Mouse (Mus musculus): Measurements from ENCODE around the gene Etl4. TPM values are rescaled to one million over a fixed set of nuclear protein-coding genes. Genes with fewer than 3 reads are reported as not detected.
A peak's percentile ranks its signal among the peaks of the same experiment; 100 is the strongest.

Etl4 gene
- total and polyA plus RNA-seq, 2 experiments = 3.5 to 5.5 TPM

GRCm38 (mm10) chr2:20510061-20510460, 600.5 kb downstream of the Etl4 start:
- 91% methylated on average over 2 of the region's 2 CpGs for WGBS
- DNase-seq (ENCODE audit: extremely low read depth, low read depth, low spot score) = no peak
- H3K4me1 ChIP-seq (ENCODE audit: control insufficient read depth, insufficient read depth, low read length) = no peaks in the 10 kb centered on the region
- no peak overlapping the region for H3K4me3 ChIP-seq (ENCODE audit: insufficient read depth, low read depth, low read length)
- H3K27me3 ChIP-seq (ENCODE audit: control insufficient read depth, insufficient read depth, low read length) = no peaks in the 10 kb centered on the region
- no peak overlapping the region for H3K9ac ChIP-seq (ENCODE audit: low read depth, low read length)
- no peaks in the 10 kb centered on the region for H3K36me3 ChIP-seq (ENCODE audit: control insufficient read depth, insufficient read depth, low read length)
- H3K27ac ChIP-seq (replicated peaks; ENCODE audit: insufficient read depth, low read depth, low read length) = no peak overlapping the region
- TF ChIP-seq CTCF (IDR thresholded peaks at IDR 0.05; ENCODE audit: low read depth, low read length) = no peak
- TF ChIP-seq POLR2A (IDR thresholded peaks at IDR 0.05; ENCODE audit: extremely low read depth, insufficient read depth, low read length) = no peak
- H3K79me2 ChIP-seq (ENCODE audit: control insufficient read depth, insufficient read depth, low read length) = no peaks in the 10 kb centered on the region

- no peak for DNase-seq (ENCODE audit: extremely low read depth, low read depth, low spot score)
- no peak overlapping the region for H3K9ac ChIP-seq (ENCODE audit: low read depth, low read length)
- 95% methylated on average over 8 of the region's 8 CpGs for WGBS
- H3K4me1 ChIP-seq (ENCODE audit: control insufficient read depth, insufficient read depth, low read length) = peaks cover 10% of the 10 kb centered on the region
- H3K4me3 ChIP-seq (ENCODE audit: insufficient read depth, low read depth, low read length) = no peak overlapping the region
- H3K36me3 ChIP-seq (ENCODE audit: control insufficient read depth, insufficient read depth, low read length) = no peaks in the 10 kb centered on the region
- H3K79me2 ChIP-seq (ENCODE audit: control insufficient read depth, insufficient read depth, low read length) = no peaks in the 10 kb centered on the region
- no peaks in the 10 kb centered on the region for H3K27me3 ChIP-seq (ENCODE audit: control insufficient read depth, insufficient read depth, low read length)
- H3K27ac ChIP-seq (replicated peaks; ENCODE audit: insufficient read depth, low read depth, low read length) = no peak overlapping the region
- TF ChIP-seq CTCF (IDR thresholded peaks at IDR 0.05; ENCODE audit: low read depth, low read length) (no peak), POLR2A (IDR thresholded peaks at IDR 0.05; ENCODE audit: extremely low read depth, insufficient read depth, low read length) (no peak)
Observed at GRCm38 (mm10) chr2:20516270-20516865, 606.8 kb downstream of the Etl4 start.

GRCm38 (mm10) chr2:20517853-20518252, 608.3 kb downstream of the Etl4 start:
- Histone ChIP-seq H3K36me3 (ENCODE audit: control insufficient read depth, insufficient read depth, low read length) (no peaks in the 10 kb centered on the region), H3K79me2 (ENCODE audit: control insufficient read depth, insufficient read depth, low read length) (0 out of 2 replicates have a peak, but pooled peaks cover 4% of the 10 kb centered on the region), H3K9ac (ENCODE audit: low read depth, low read length) (no peak overlapping the region), H3K27me3 (ENCODE audit: control insufficient read depth, insufficient read depth, low read length) (no peaks in the 10 kb centered on the region), H3K4me3 (ENCODE audit: insufficient read depth, low read depth, low read length) (no peak overlapping the region), H3K4me1 (ENCODE audit: control insufficient read depth, insufficient read depth, low read length) (peaks cover 10% of the 10 kb centered on the region), H3K27ac (replicated peaks; ENCODE audit: insufficient read depth, low read depth, low read length) (no peak overlapping the region)
- DNase-seq (ENCODE audit: extremely low read depth, low read depth, low spot score) = peak; percentile 39
- TF ChIP-seq POLR2A (IDR thresholded peaks at IDR 0.05; ENCODE audit: extremely low read depth, insufficient read depth, low read length) (no peak), CTCF (IDR thresholded peaks at IDR 0.05; ENCODE audit: low read depth, low read length) (no peak)
- 61% methylated on average over 2 of the region's 2 CpGs for WGBS

- H3K27ac ChIP-seq (replicated peaks; ENCODE audit: insufficient read depth, low read depth, low read length) = no peak overlapping the region
- H3K4me3 ChIP-seq (ENCODE audit: insufficient read depth, low read depth, low read length) = no peak overlapping the region
- no peaks in the 10 kb centered on the region for H3K36me3 ChIP-seq (ENCODE audit: control insufficient read depth, insufficient read depth, low read length)
- no peak overlapping the region for H3K9ac ChIP-seq (ENCODE audit: low read depth, low read length)
- H3K4me1 ChIP-seq (ENCODE audit: control insufficient read depth, insufficient read depth, low read length) = peaks cover 10% of the 10 kb centered on the region
- DNase-seq (ENCODE audit: extremely low read depth, low read depth, low spot score) = peak; percentile 87
- no peaks in the 10 kb centered on the region for H3K27me3 ChIP-seq (ENCODE audit: control insufficient read depth, insufficient read depth, low read length)
- TF ChIP-seq CTCF (IDR thresholded peaks at IDR 0.05; ENCODE audit: low read depth, low read length) (no peak), POLR2A (IDR thresholded peaks at IDR 0.05; ENCODE audit: extremely low read depth, insufficient read depth, low read length) (no peak)
- WGBS = 18% methylated on average over 2 of the region's 2 CpGs
- H3K79me2 ChIP-seq (ENCODE audit: control insufficient read depth, insufficient read depth, low read length) = 0 out of 2 replicates have a peak, but pooled peaks cover 4% of the 10 kb centered on the region
Observed at GRCm38 (mm10) chr2:20518506-20518905, 608.9 kb downstream of the Etl4 start.

DNA sequence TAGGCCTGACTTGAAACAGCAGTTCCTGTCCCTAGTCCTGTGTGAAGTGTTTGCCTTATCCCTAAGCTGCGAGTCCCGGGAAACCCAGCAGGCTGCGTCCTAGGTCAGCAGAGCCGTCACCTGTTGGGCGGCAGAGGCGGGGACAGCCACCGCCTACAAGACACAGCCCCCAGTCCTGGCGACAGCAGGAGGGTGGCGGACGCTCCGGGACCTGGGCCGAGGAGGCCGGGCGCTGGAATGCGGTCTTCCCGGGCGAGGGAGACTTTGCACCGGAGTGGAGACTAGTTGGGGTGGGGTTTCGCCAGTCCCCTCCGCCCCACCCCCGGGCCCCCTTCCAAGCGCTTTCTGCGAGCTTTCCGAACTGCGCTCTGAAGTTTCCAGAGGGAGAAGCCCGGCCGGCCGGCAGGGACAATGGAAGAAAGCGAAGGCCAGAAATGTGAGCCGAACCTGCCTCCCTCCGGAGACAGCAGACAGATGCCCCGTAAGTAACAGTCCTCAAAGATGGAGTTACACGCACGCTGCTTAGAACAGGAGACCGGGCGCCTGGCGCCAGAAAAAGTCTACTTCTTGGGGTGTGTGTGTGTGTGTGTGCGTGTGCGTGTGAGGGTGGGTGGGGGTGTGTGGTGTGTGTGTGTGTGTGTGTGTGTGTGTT, 610.0 kb downstream of the Etl4 start:
- peaks cover 10% of the 10 kb centered on the region for H3K4me1 ChIP-seq (ENCODE audit: control insufficient read depth, insufficient read depth, low read length)
- peak overlapping the region; percentile 54 for H3K9ac ChIP-seq (ENCODE audit: low read depth, low read length)
- peak; percentile 88 for DNase-seq (ENCODE audit: extremely low read depth, low read depth, low spot score)
- H3K27ac ChIP-seq (replicated peaks; ENCODE audit: insufficient read depth, low read depth, low read length) = peak overlapping the region; percentile 75
- peaks cover 7% of the 10 kb centered on the region; the same call in 1 of the 2 replicates for H3K79me2 ChIP-seq (ENCODE audit: control insufficient read depth, insufficient read depth, low read length)
- H3K27me3 ChIP-seq (ENCODE audit: control insufficient read depth, insufficient read depth, low read length) = no peaks in the 10 kb centered on the region
- TF ChIP-seq POLR2A (IDR thresholded peaks at IDR 0.05; ENCODE audit: extremely low read depth, insufficient read depth, low read length) = no peak
- peak; percentile 69 for TF ChIP-seq CTCF (IDR thresholded peaks at IDR 0.05; ENCODE audit: low read depth, low read length)
- H3K4me3 ChIP-seq (ENCODE audit: insufficient read depth, low read depth, low read length) = peak overlapping the region; percentile 47
- 2% methylated on average over 39 of the region's 39 CpGs for WGBS
- H3K36me3 ChIP-seq (ENCODE audit: control insufficient read depth, insufficient read depth, low read length) = no peaks in the 10 kb centered on the region

DNA sequence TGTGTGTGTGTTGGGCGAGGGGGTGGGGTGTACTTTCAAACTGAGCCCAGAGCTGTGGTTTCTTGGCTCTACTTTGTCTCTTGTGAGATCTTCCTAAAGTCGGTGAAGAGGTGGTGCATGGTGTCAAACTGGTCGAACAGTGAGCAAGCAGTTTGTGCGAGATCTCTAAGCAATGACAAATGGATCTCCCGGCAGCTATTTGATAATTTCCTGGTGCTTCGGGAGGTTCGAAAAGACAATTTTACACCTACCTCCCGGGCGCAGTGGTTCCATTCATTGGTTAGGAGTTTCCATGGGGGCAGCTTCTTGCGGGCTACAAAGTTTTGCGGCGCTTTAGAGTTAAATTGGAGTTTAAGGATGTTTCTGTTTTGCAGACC, 610.5 kb downstream of the Etl4 start:
- H3K79me2 ChIP-seq (ENCODE audit: control insufficient read depth, insufficient read depth, low read length) = peaks cover 7% of the 10 kb centered on the region; the same call in 1 of the 2 replicates
- no peaks in the 10 kb centered on the region for H3K27me3 ChIP-seq (ENCODE audit: control insufficient read depth, insufficient read depth, low read length)
- H3K9ac ChIP-seq (ENCODE audit: low read depth, low read length) = peak overlapping the region; percentile 54
- peaks cover 10% of the 10 kb centered on the region for H3K4me1 ChIP-seq (ENCODE audit: control insufficient read depth, insufficient read depth, low read length)
- DNase-seq (ENCODE audit: extremely low read depth, low read depth, low spot score) = peak; percentile 63
- peak overlapping the region; percentile 36; the same call in 1 of the 2 replicates for H3K27ac ChIP-seq (replicated peaks; ENCODE audit: insufficient read depth, low read depth, low read length)
- H3K4me3 ChIP-seq (ENCODE audit: insufficient read depth, low read depth, low read length) = peak overlapping the region; percentile 47
- WGBS = under 1% methylated on average over 12 of the region's 12 CpGs
- TF ChIP-seq CTCF (IDR thresholded peaks at IDR 0.05; ENCODE audit: low read depth, low read length) (no peak), POLR2A (IDR thresholded peaks at IDR 0.05; ENCODE audit: extremely low read depth, insufficient read depth, low read length) (no peak)
- H3K36me3 ChIP-seq (ENCODE audit: control insufficient read depth, insufficient read depth, low read length) = no peaks in the 10 kb centered on the region
